Mouse (Mus musculus): ENCODE results near the gene Arpc2.

- TF ChIP-seq POLR2A (IDR thresholded peaks at IDR 0.05; ENCODE audit: control insufficient read depth, low read depth, low read length) (no peak), CTCF (IDR thresholded peaks at IDR 0.05; ENCODE audit: control insufficient read depth, insufficient read depth, insufficient replicate concordance, low read depth, low read length) (no peak)
Measured at GRCm38 (mm10) chr1:74199046-74199445, 36.8 kb upstream of the Arpc2 start.

Data from testis, adult 2 months (tissue).